Mouse (Mus musculus): ENCODE measurements at regions not wholly inside any gene's neighbourhood (a gene's known extent, or its start where the extent isn't known, plus 50 kb on each side); places are given as distances from the start of the nearest gene placed in this dataset.
"Not testable (repeated sequence)": the region's sequence is repeated elsewhere in the genome, so short reads cannot be mapped to it uniquely, and the experiment has no call there.

- DNase-seq = no peak
Observed at GRCm38 (mm10) chr16:12811088-12811487, 298.4 kb upstream of the Ercc4 start.

GRCm38 (mm10) chr16:12824646-12825045 lies 284.8 kb upstream of the Ercc4 start:
- peak; percentile 39 for DNase-seq

GRCm38 (mm10) chr16:12826222-12826621 lies 283.3 kb upstream of the Ercc4 start:
- no peak for DNase-seq

GRCm38 (mm10) chr16:12831308-12831707 lies 278.2 kb upstream of the Ercc4 start:
- peak; percentile 18 for DNase-seq

GRCm38 (mm10) chr16:12856356-12856755 lies 253.1 kb upstream of the Ercc4 start:
- DNase-seq = no peak

- peak; percentile 20 for DNase-seq
Observed at GRCm38 (mm10) chr16:12859714-12860355, 249.6 kb upstream of the Ercc4 start.

GRCm38 (mm10) chr16:12862561-12862960 lies 246.9 kb upstream of the Ercc4 start:
- no peak for DNase-seq

- DNase-seq = not testable (repeated sequence)
Observed at GRCm38 (mm10) chr16:12878326-12878725, 231.2 kb upstream of the Ercc4 start.

- DNase-seq = no peak
Observed at GRCm38 (mm10) chr16:12880011-12880410, 229.5 kb upstream of the Ercc4 start.

GRCm38 (mm10) chr16:12880481-12880880 lies 229.0 kb upstream of the Ercc4 start:
- DNase-seq = no peak

- DNase-seq = no peak
Observed at GRCm38 (mm10) chr16:12882690-12883089, 226.8 kb upstream of the Ercc4 start.

- no peak for DNase-seq
Observed at GRCm38 (mm10) chr16:12884556-12884955, 224.9 kb upstream of the Ercc4 start.

GRCm38 (mm10) chr16:12886127-12886526 lies 223.4 kb upstream of the Ercc4 start:
- DNase-seq = no peak

- DNase-seq = no peak
Observed at GRCm38 (mm10) chr16:12887381-12887780, 222.1 kb upstream of the Ercc4 start.

- no peak for DNase-seq
Observed at GRCm38 (mm10) chr16:12890094-12890493, 219.4 kb upstream of the Ercc4 start.

- DNase-seq = no peak
Observed at GRCm38 (mm10) chr16:12890545-12890944, 218.9 kb upstream of the Ercc4 start.

GRCm38 (mm10) chr16:12892658-12893305 lies 216.7 kb upstream of the Ercc4 start:
- no peak for DNase-seq

GRCm38 (mm10) chr16:12897267-12897666 lies 212.2 kb upstream of the Ercc4 start:
- DNase-seq = no peak

- DNase-seq = no peak
Observed at GRCm38 (mm10) chr16:12900670-12901069, 208.8 kb upstream of the Ercc4 start.

GRCm38 (mm10) chr16:12901096-12901995 lies 208.1 kb upstream of the Ercc4 start:
- DNase-seq = no peak

GRCm38 (mm10) chr16:12901996-12902319 lies 207.5 kb upstream of the Ercc4 start:
- no peak for DNase-seq

GRCm38 (mm10) chr16:12903161-12903560 lies 206.3 kb upstream of the Ercc4 start:
- no peak for DNase-seq

- DNase-seq = no peak
Observed at GRCm38 (mm10) chr16:12904937-12905336, 204.5 kb upstream of the Ercc4 start.

GRCm38 (mm10) chr16:12924668-12925067 lies 184.8 kb upstream of the Ercc4 start:
- no peak for DNase-seq

Measured in right cerebral cortex, postnatal 25 days (tissue).